In the genomic region with DNA sequence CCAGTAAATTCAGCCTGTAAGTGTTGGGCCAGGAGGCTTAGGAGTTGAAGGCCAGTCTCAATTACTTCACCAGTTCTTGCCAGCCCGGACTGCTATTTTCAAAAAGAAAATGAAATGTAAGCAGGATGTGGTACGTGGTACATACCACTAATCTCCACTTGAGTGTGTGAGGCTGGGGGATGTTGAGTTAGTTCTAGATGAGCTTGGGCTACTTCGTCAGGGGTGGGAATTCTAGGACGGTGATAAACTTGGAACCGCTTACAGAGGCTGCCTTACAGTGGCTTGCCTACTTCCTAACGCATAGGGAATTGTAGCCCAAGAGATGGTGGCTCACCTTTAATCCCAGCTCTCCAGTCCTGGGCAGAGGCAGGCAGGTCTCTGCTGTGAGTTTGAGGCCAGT, we compare ENCODE assay signal across 10 mouse cellular contexts. TPM values are rescaled to one million over a fixed set of nuclear protein-coding genes. Genes with fewer than 3 reads are reported as not detected.
A peak's percentile ranks its signal among the peaks of the same experiment; 100 is the strongest.
DNase-seq lines count a peak whose midpoint lies in the region; ATAC-seq and TF ChIP-seq lines count a peak whose summit lies in the region.
"Had no signal": no experiment of that assay in that cellular context is flagged by ENCODE, and none has a peak within 500 bp of the region (broad histone marks: within the 10 kb centered on the region; RNA-seq: fewer than 3 reads in every experiment).

No protein-coding gene starts in this region.

- no peak for TF ChIP-seq POLR2A in CH12.LX (IDR thresholded peaks at IDR 0.05; ENCODE audit: low read depth, low read length)

- no peaks in the 10 kb centered on the region for H3K9me3 ChIP-seq in hindbrain, embryonic 13.5 days
- no peaks in the 10 kb centered on the region for H3K9me3 ChIP-seq in hindbrain, embryonic 14.5 days (ENCODE audit: control insufficient read depth, low read length)
- H3K9me3 ChIP-seq in CH12.LX (replicated peaks; ENCODE audit: low read length): no peaks in the 10 kb centered on the region
- no peaks in the 10 kb centered on the region for H3K9me3 ChIP-seq in liver, embryonic 15.5 days (replicated peaks)
- no peaks in the 10 kb centered on the region for H3K9me3 ChIP-seq in hindbrain, embryonic 10.5 days

- ATAC-seq in hindbrain, embryonic 13.5 days (ENCODE audit: low FRiP score): no peak
- ATAC-seq in hindbrain, embryonic 14.5 days (ENCODE audit: low FRiP score): no peak
- no peak for ATAC-seq in liver, embryonic 15.5 days (ENCODE audit: insufficient read depth)
- ATAC-seq: hindbrain, embryonic 16.5 days had no signal

- peaks cover 24% of the 10 kb centered on the region for H3K4me1 ChIP-seq in hindbrain, embryonic 13.5 days (replicated peaks)
- peaks cover 15% of the 10 kb centered on the region for H3K4me1 ChIP-seq in hindbrain, embryonic 14.5 days (replicated peaks; ENCODE audit: control insufficient read depth, insufficient read depth, low read length)
- H3K4me1 ChIP-seq in CH12.LX (ENCODE audit: control insufficient read depth in 1 of 2, insufficient read depth in 2 of 2): peaks cover 6 to 27% of the 10 kb centered on the region in 2 experiments
- peaks cover 57% of the 10 kb centered on the region for H3K4me1 ChIP-seq in liver, embryonic 15.5 days (replicated peaks)
- H3K4me1 ChIP-seq in hindbrain, embryonic 10.5 days (replicated peaks): peaks cover 20% of the 10 kb centered on the region

- H3K79me2 ChIP-seq in CH12.LX (replicated peaks; ENCODE audit: control insufficient read depth, extremely low read depth, insufficient read depth, poor library complexity, severe bottlenecking): peaks cover 12% of the 10 kb centered on the region

- H3K4me2 ChIP-seq in hindbrain, embryonic 13.5 days: 0 out of 2 replicates have a peak overlapping the region, but pooled peaks have one; percentile 87
- no peak overlapping the region for H3K4me2 ChIP-seq in hindbrain, embryonic 14.5 days (replicated peaks)
- H3K4me2 ChIP-seq in CH12.LX (ENCODE audit: insufficient read depth, low read depth, poor library complexity, severe bottlenecking): peak overlapping the region; percentile 98
- H3K4me2 ChIP-seq in liver, embryonic 15.5 days: peak overlapping the region; percentile 99

- H3K36me3 ChIP-seq in hindbrain, embryonic 13.5 days: peaks cover 18% of the 10 kb centered on the region; the same call in 1 of the 2 replicates
- H3K36me3 ChIP-seq in hindbrain, embryonic 14.5 days (replicated peaks; ENCODE audit: control insufficient read depth, insufficient read depth): peaks cover 6% of the 10 kb centered on the region; the same call in 1 of the 2 replicates
- peaks cover 3 to 29% of the 10 kb centered on the region in 2 experiments for H3K36me3 ChIP-seq in CH12.LX (replicated peaks in 1 of 2; ENCODE audit: control insufficient read depth in 1 of 2, insufficient read depth in 1 of 2, low read length in 1 of 2)
- peaks cover 31% of the 10 kb centered on the region for H3K36me3 ChIP-seq in liver, embryonic 15.5 days (replicated peaks)
- peaks cover 33% of the 10 kb centered on the region for H3K36me3 ChIP-seq in hindbrain, embryonic 10.5 days

- TF ChIP-seq CTCF in CH12.LX (conservative IDR thresholded peaks at IDR 0.05 in 1 of 2, IDR thresholded peaks at IDR 0.05 in 1 of 2; ENCODE audit: low read depth in 2 of 2, low read length in 2 of 2): no peak

- WGBS in hindbrain, embryonic 13.5 days: 96% methylated on average over 6 of the region's 6 CpGs
- WGBS in hindbrain, embryonic 14.5 days: 92% methylated on average over 6 of the region's 6 CpGs
- WGBS in liver, embryonic 15.5 days (ENCODE audit: insufficient replicate concordance): 68% methylated on average over 6 of the region's 6 CpGs
- 95% methylated on average over 6 of the region's 6 CpGs for WGBS in hindbrain, embryonic 10.5 days

- H3K4me3 ChIP-seq in hindbrain, embryonic 13.5 days: no peak overlapping the region
- H3K4me3 ChIP-seq in hindbrain, embryonic 14.5 days (replicated peaks; ENCODE audit: low read length): no peak overlapping the region
- peak overlapping the region; percentile 7 to 97 (median 80) for H3K4me3 ChIP-seq in CH12.LX (replicated peaks in 1 of 3; ENCODE audit: low read depth in 2 of 3, low read length in 2 of 3, poor library complexity in 1 of 3)
- peak overlapping the region; percentile 95 for H3K4me3 ChIP-seq in liver, embryonic 15.5 days (replicated peaks)
- H3K4me3 ChIP-seq in hindbrain, embryonic 10.5 days: no peak overlapping the region

- no peak overlapping the region for H3K27ac ChIP-seq in hindbrain, embryonic 13.5 days
- no peak overlapping the region for H3K27ac ChIP-seq in hindbrain, embryonic 14.5 days
- H3K27ac ChIP-seq in CH12.LX (ENCODE audit: insufficient read depth, low read depth): no peak overlapping the region
- H3K27ac ChIP-seq in liver, embryonic 15.5 days (replicated peaks): peak overlapping the region; percentile 98
- H3K27ac ChIP-seq in hindbrain, embryonic 10.5 days: no peak overlapping the region

- no peaks in the 10 kb centered on the region for H3K27me3 ChIP-seq in hindbrain, embryonic 13.5 days
- H3K27me3 ChIP-seq in hindbrain, embryonic 14.5 days (ENCODE audit: control insufficient read depth, insufficient read depth, low read length): no peaks in the 10 kb centered on the region
- H3K27me3 ChIP-seq in CH12.LX (replicated peaks): no peaks in the 10 kb centered on the region
- H3K27me3 ChIP-seq in liver, embryonic 15.5 days: no peaks in the 10 kb centered on the region
- H3K27me3 ChIP-seq in hindbrain, embryonic 10.5 days (ENCODE audit: insufficient read depth, poor library complexity, severe bottlenecking): no peaks in the 10 kb centered on the region

- dilution Hi-C loops in CH12.LX (cut with MboI; ENCODE audit: extremely low pct_ligation_motif_present, extremely low pct_unique_long_range_greater_than_20kb, low sequenced_read_pairs): no loop called here

- no peak overlapping the region for H3K9ac ChIP-seq in hindbrain, embryonic 13.5 days
- no peak overlapping the region for H3K9ac ChIP-seq in hindbrain, embryonic 14.5 days
- H3K9ac ChIP-seq in CH12.LX (ENCODE audit: insufficient read depth, low read depth): peak overlapping the region; percentile 90
- H3K9ac ChIP-seq in liver, embryonic 15.5 days: peak overlapping the region; percentile 99; the same call in 1 of the 2 replicates

- no peak for DNase-seq in hindbrain, embryonic 14.5 days (ENCODE audit: low spot score)
- DNase-seq in 3T3-L1 (ENCODE audit: low read depth, low spot score) (peak; percentile 27), CH12.LX (ENCODE audit: extremely low read depth) (no peak)
- DNase-seq in adrenal gland, postnatal 36 days: no peak
- no peak for DNase-seq in adrenal gland, adult 2 months
- no peak for DNase-seq in hindbrain, embryonic 10.5 days (ENCODE audit: low spot score)
- DNase-seq: heart, adult 18-20 months had no signal

- no peak for TF ChIP-seq RAD21 in CH12.LX (IDR thresholded peaks at IDR 0.05; ENCODE audit: low read depth, low read length)

- in situ Hi-C loops in CH12.LX (cut with MboI; ENCODE audit: low pct_ligation_motif_present, low pct_unique_long_range_greater_than_20kb, low sequenced_read_pairs): no loop called here

- TF ChIP-seq EP300 in CH12.LX (IDR thresholded peaks at IDR 0.05; ENCODE audit: low read length): no peak

TF ChIP-seq in CH12.LX, 34 proteins besides CTCF, POLR2A, EP300 and RAD21:
- no peak for TF ChIP-seq IRF4 (IDR thresholded peaks at IDR 0.05; ENCODE audit: low read depth, low read length)
- TF ChIP-seq BHLHE40 (IDR thresholded peaks at IDR 0.05; ENCODE audit: low read depth, low read length): no peak
- TF ChIP-seq SIN3A (IDR thresholded peaks at IDR 0.05; ENCODE audit: low read length): no peak
- no peak for TF ChIP-seq POLR2AphosphoS2 (IDR thresholded peaks at IDR 0.05; ENCODE audit: low read depth, low read length)
- no peak for TF ChIP-seq TCF12 (IDR thresholded peaks at IDR 0.05; ENCODE audit: low read depth, low read length)
- TF ChIP-seq ZMIZ1 (IDR thresholded peaks at IDR 0.05; ENCODE audit: low read depth, low read length): no peak
- no peak for TF ChIP-seq USF1 (IDR thresholded peaks at IDR 0.05; ENCODE audit: low read depth, low read length)
- TF ChIP-seq JUN (IDR thresholded peaks at IDR 0.05; ENCODE audit: insufficient read depth, low read depth, low read length): no peak
- no peak for TF ChIP-seq ZKSCAN1 (IDR thresholded peaks at IDR 0.05; ENCODE audit: borderline replicate concordance, low read depth, low read length)
- TF ChIP-seq SMC3 (IDR thresholded peaks at IDR 0.05; ENCODE audit: low read depth, low read length): no peak
- TF ChIP-seq GABPA (IDR thresholded peaks at IDR 0.05; ENCODE audit: insufficient replicate concordance, low read depth, low read length): no peak
- TF ChIP-seq ELF1 (IDR thresholded peaks at IDR 0.05; ENCODE audit: low read depth, low read length): no peak
- no peak for TF ChIP-seq CHD1 (IDR thresholded peaks at IDR 0.05; ENCODE audit: low read depth, low read length)
- no peak for TF ChIP-seq RCOR1 (conservative IDR thresholded peaks at IDR 0.05; ENCODE audit: low read depth, low read length)
- TF ChIP-seq KAT2A (IDR thresholded peaks at IDR 0.05; ENCODE audit: insufficient replicate concordance, low read length): no peak
- no peak for TF ChIP-seq UBTF (IDR thresholded peaks at IDR 0.05; ENCODE audit: low read depth, low read length)
- no peak for TF ChIP-seq MXI1 (IDR thresholded peaks at IDR 0.05; ENCODE audit: low read depth, low read length)
- no peak for TF ChIP-seq USF2 (conservative IDR thresholded peaks at IDR 0.05; ENCODE audit: low read depth, low read length)
TF ChIP-seq in CH12.LX: peak in this region for 0.

RNA-seq across cellular contexts. Expression of gene Mta3, which starts 1.9 kb away (rescaled TPM):
- 30.5 and 33.3 TPM in 2 replicates for polyA plus RNA-seq in hindbrain, embryonic 13.5 days (2015; fragmentation: Nextera tagmentation; extraction: Ambion mirVana)
- polyA plus RNA-seq in hindbrain, embryonic 14.5 days (2014; fragmentation: Nextera tagmentation; extraction: Ambion mirVana): 34.3 and 34.8 TPM in 2 replicates
- 24.7 and 31.1 TPM in 2 replicates for total RNA-seq in CH12.LX (2012; rRNA removed)
- 39.2 and 42.0 TPM in 2 replicates for total RNA-seq in CH12.LX (2014; rRNA removed)
- 61.3 and 67.6 TPM in 2 replicates for polyA plus RNA-seq in CH12.LX (2012; ENCODE audit: insufficient read length, low read depth)
- polyA plus RNA-seq in liver, embryonic 15.5 days (2015; fragmentation: Nextera tagmentation; extraction: Ambion mirVana): 36.9 and 37.3 TPM in 2 replicates
- total RNA-seq in adrenal gland, postnatal 36 days (2021): 10 to 100 TPM; 73.9 to 75.6 TPM
- 10 to 100 TPM; 71.1 to 80.0 TPM for total RNA-seq in adrenal gland, adult 2 months (2021)
- 55.9 and 59.6 TPM in 2 replicates for polyA plus RNA-seq in adrenal gland, adult 2 months (2012; rRNA removed)
- 35.7 and 40.3 TPM in 2 replicates for polyA plus RNA-seq in hindbrain, embryonic 10.5 days (2016; fragmentation: Nextera tagmentation; extraction: Ambion mirVana)

Comparison
In these comparisons a context has a peak if more than half of its experiments do, and no peak if none do; other contexts are left out.
1. H3K4me3 ChIP-seq: peak in CH12.LX (3 of 3) and liver, embryonic 15.5 days (single experiment); none in hindbrain, embryonic 13.5 days (single experiment), hindbrain, embryonic 14.5 days (single experiment) and hindbrain, embryonic 10.5 days (single experiment).
2. H3K9ac ChIP-seq: peak in CH12.LX (single experiment) and liver, embryonic 15.5 days (single experiment); none in hindbrain, embryonic 13.5 days (single experiment) and hindbrain, embryonic 14.5 days (single experiment).